Mouse (Mus musculus) lung, postnatal 0 days (tissue): ENCODE results near the gene Lcp2.

Source experiments
- CTCF ChIP-seq: IDR thresholded peaks from 2 replicates; pipeline ENCODE4 v1.5.1; 2016; ENCODE audit warnings: antibody characterized with exemption, mild to moderate bottlenecking
- EP300 ChIP-seq: IDR thresholded peaks from 2 replicates; pipeline ENCODE4 v1.6.1; 2016; ENCODE audit warnings: antibody characterized with exemption, mild to moderate bottlenecking, control low read depth

DNA sequence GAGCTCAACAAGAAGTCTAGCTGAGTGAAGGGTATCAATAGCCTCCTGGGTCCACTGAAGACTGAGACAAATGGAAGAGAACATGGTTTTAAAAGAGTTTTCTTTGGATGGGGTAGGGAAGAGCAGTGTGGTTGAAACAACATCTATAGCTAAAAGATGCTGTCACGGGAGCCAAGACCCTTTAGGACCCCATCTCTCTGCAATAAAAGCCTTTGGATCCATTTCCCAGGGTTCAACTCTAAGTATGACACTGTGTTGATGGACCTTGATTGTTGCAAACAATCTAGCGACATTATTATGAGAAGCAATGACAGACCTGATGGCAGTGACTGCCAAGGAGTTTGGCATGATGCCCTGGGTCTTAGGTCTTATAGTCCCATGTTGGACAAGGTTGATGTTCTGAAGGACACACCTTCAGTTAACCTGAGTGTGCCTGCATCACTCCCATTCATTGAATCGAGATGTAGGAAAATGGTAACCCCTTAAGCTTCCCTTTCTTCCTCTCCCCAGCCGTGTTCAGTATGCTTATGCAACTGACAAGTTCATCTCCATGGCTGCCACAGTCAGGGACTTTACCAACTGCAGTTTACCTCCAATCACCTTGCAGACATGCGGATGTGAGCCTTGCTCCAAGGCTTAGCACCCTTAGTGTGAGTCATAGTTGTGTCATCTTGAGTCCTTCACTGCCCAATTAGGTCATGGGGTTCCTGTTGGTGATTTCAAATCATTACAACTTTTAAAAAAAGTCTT is 10.6 kb upstream of the Lcp2 start:
- no peak for TF ChIP-seq CTCF
- no peak for TF ChIP-seq EP300
